Mouse (Mus musculus): ENCODE results near the gene Gm5767.

The Gm5767 gene

GRCm38 (mm10) chr16:8680470-8680869 is at the start of gene Gm5767:
Gene Gm5767 (plus strand): TSS chr16:8680770.
- DNase-seq (ENCODE audit: low read depth, low spot score), result no peak

GRCm38 (mm10) chr16:8631428-8631827 is 49.1 kb upstream of the Gm5767 start:
- DNase-seq (ENCODE audit: low read depth, low spot score), result no peak

GRCm38 (mm10) chr16:8636867-8637216 is 43.7 kb upstream of the Gm5767 start:
- no peak for DNase-seq (ENCODE audit: low read depth, low spot score)

GRCm38 (mm10) chr16:8637217-8638051 is 43.1 kb upstream of the Gm5767 start, which contains the start of the genes Pmm2 and Tmem186:
Gene Pmm2 (plus strand): TSS chr16:8637674.
Gene Tmem186 (minus strand): TSS chr16:8637712.
- DNase-seq (ENCODE audit: low read depth, low spot score), result peak; percentile 91

- no peak for DNase-seq (ENCODE audit: low read depth, low spot score)
Observed at GRCm38 (mm10) chr16:8638131-8638530, 42.4 kb upstream of the Gm5767 start.

GRCm38 (mm10) chr16:8639466-8640191 is 40.9 kb upstream of the Gm5767 start:
- DNase-seq (ENCODE audit: low read depth, low spot score), result no peak

GRCm38 (mm10) chr16:8643855-8644254 is 36.7 kb upstream of the Gm5767 start:
- DNase-seq (ENCODE audit: low read depth, low spot score), result no peak

- no peak for DNase-seq (ENCODE audit: low read depth, low spot score)
Observed at GRCm38 (mm10) chr16:8645546-8645945, 35.0 kb upstream of the Gm5767 start.

GRCm38 (mm10) chr16:8650007-8650406 is 30.6 kb upstream of the Gm5767 start:
- DNase-seq (ENCODE audit: low read depth, low spot score), result no peak

GRCm38 (mm10) chr16:8655108-8655507 is 25.5 kb upstream of the Gm5767 start:
- no peak for DNase-seq (ENCODE audit: low read depth, low spot score)

- no peak for DNase-seq (ENCODE audit: low read depth, low spot score)
Observed at GRCm38 (mm10) chr16:8655599-8655998, 25.0 kb upstream of the Gm5767 start.

GRCm38 (mm10) chr16:8656256-8656655 is 24.3 kb upstream of the Gm5767 start:
- no peak for DNase-seq (ENCODE audit: low read depth, low spot score)

- DNase-seq (ENCODE audit: low read depth, low spot score), result no peak
Observed at GRCm38 (mm10) chr16:8658349-8658748, 22.2 kb upstream of the Gm5767 start.

GRCm38 (mm10) chr16:8658764-8659163 is 21.8 kb upstream of the Gm5767 start:
- DNase-seq (ENCODE audit: low read depth, low spot score), result no peak

- no peak for DNase-seq (ENCODE audit: low read depth, low spot score)
Observed at GRCm38 (mm10) chr16:8663022-8663421, 17.5 kb upstream of the Gm5767 start.

GRCm38 (mm10) chr16:8663606-8664539 is 16.7 kb upstream of the Gm5767 start:
- no peak for DNase-seq (ENCODE audit: low read depth, low spot score)

GRCm38 (mm10) chr16:8665367-8665766 is 15.2 kb upstream of the Gm5767 start:
- no peak for DNase-seq (ENCODE audit: low read depth, low spot score)

GRCm38 (mm10) chr16:8666452-8666851 is 14.1 kb upstream of the Gm5767 start:
- DNase-seq (ENCODE audit: low read depth, low spot score), result no peak

- DNase-seq (ENCODE audit: low read depth, low spot score), result no peak
Observed at GRCm38 (mm10) chr16:8667261-8667660, 13.3 kb upstream of the Gm5767 start.

- DNase-seq (ENCODE audit: low read depth, low spot score), result no peak
Observed at GRCm38 (mm10) chr16:8667814-8668213, 12.8 kb upstream of the Gm5767 start.

GRCm38 (mm10) chr16:8668386-8668785 is 12.2 kb upstream of the Gm5767 start:
- DNase-seq (ENCODE audit: low read depth, low spot score), result no peak

GRCm38 (mm10) chr16:8669432-8669831 is 11.1 kb upstream of the Gm5767 start:
- DNase-seq (ENCODE audit: low read depth, low spot score), result no peak
